Mouse (Mus musculus) CH12.LX (cell line): ENCODE data around the gene Vmn2r89.

Experiments used
- CHD1 ChIP-seq: IDR thresholded peaks from 2 replicates; pipeline ENCODE4 v1.6.1; 2012; ENCODE audit warnings: low read depth, low read length, improper control_type of control experiment, inconsistent platforms
- CHD2 ChIP-seq: IDR thresholded peaks from 2 replicates; pipeline ENCODE4 v1.6.1; 2011; ENCODE audit warnings: low read length, improper control_type of control experiment
- CTCF ChIP-seq, 2 experiments: IDR thresholded peaks in 1 of 2; conservative IDR thresholded peaks in 1 of 2; 2 replicates each; pipeline ENCODE4 v1.5.1; 2011 to 2012; ENCODE audit warnings: low read depth in 2 of 2, low read length in 2 of 2, improper control_type of control experiment in 1 of 2, inconsistent platforms in 1 of 2, mild to moderate bottlenecking in 1 of 2, moderate library complexity in 1 of 2
- EP300 ChIP-seq: IDR thresholded peaks from 2 replicates; pipeline ENCODE4 v1.6.1; 2011; ENCODE audit warnings: low read length, improper control_type of control experiment
- GABPA ChIP-seq: IDR thresholded peaks from 2 replicates; pipeline ENCODE4 v1.6.1; 2012; ENCODE audit warnings: low read depth, low read length, improper control_type of control experiment, inconsistent platforms; ENCODE audit not compliant: insufficient replicate concordance
- MAFK ChIP-seq: IDR thresholded peaks from 2 replicates; pipeline ENCODE4 v1.6.1; 2011; ENCODE audit warnings: low read length, improper control_type of control experiment; ENCODE audit not compliant: insufficient replicate concordance
- MAX ChIP-seq: IDR thresholded peaks from 2 replicates; pipeline ENCODE4 v1.6.1; 2011; ENCODE audit warnings: low read length, improper control_type of control experiment
- NRF1 ChIP-seq: IDR thresholded peaks from 2 replicates; pipeline ENCODE4 v1.6.1; 2014; ENCODE audit warnings: low read depth, mild to moderate bottlenecking, inconsistent platforms, low read length, improper control_type of control experiment, moderate library complexity
- POLR2A ChIP-seq: IDR thresholded peaks from 2 replicates; pipeline ENCODE4 v1.6.1; 2011; ENCODE audit warnings: low read depth, mild to moderate bottlenecking, improper control_type of control experiment, low read length
- RAD21 ChIP-seq: IDR thresholded peaks from 2 replicates; pipeline ENCODE4 v1.6.1; 2011; ENCODE audit warnings: low read depth, mild to moderate bottlenecking, low read length, improper control_type of control experiment, moderate library complexity
- TBP ChIP-seq: conservative IDR thresholded peaks from 2 replicates; pipeline ENCODE4 v1.6.1; 2011; ENCODE audit warnings: low read depth, low read length, improper control_type of control experiment

DNA sequence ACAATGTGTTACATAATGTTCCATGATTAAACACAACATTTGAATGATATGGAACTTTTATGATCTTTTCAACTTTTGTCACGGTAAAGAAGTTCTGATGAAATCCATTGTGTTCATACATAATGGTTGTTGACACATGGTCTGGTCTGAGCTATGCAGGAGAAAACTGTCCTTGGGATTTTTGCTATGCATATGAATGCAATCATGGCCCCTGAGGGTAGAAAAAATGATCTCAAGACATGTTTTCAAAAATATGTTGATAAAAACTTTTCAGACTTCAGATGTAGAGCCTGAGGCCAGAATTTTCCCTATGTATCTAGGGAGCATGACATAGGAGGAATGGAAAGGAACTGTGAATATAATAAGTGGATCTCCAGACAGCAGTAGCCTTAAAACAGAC lies 41.1 kb upstream of the Vmn2r89 start, which contains the start of gene Vmn2r88:
- TF ChIP-seq NRF1 (no peak), CTCF (conservative IDR thresholded peaks at IDR 0.05 in 1 of 2, IDR thresholded peaks at IDR 0.05 in 1 of 2; ENCODE audit: low read depth in 2 of 2, low read length in 2 of 2) (no peak), CHD2 (no peak), RAD21 (no peak), EP300 (no peak), CHD1 (no peak), GABPA (no peak), POLR2A (no peak), MAX (no peak), TBP (no peak), MAFK (no peak)
